Mouse (Mus musculus) MN1 (cell line): Measurements from ENCODE around the gene Glce.

Source experiments
- DNase-seq: peaks from one replicate; pipeline ENCODE4 v3.0.0-alpha.2; 2016; ENCODE audit warnings: low spot score

Gene Glce

GRCm38 (mm10) chr9:62122508-62123215, at the start of gene Glce:
Gene Glce, minus strand, starts transcription at chr9:62122655.
- peak; percentile 97 for DNase-seq

GRCm38 (mm10) chr9:62172239-62172638, 49.8 kb upstream of the Glce start:
- no peak for DNase-seq

- DNase-seq = no peak
Observed at GRCm38 (mm10) chr9:62170921-62171320, 48.5 kb upstream of the Glce start.

- DNase-seq = no peak
Observed at GRCm38 (mm10) chr9:62166621-62167020, 44.2 kb upstream of the Glce start.

GRCm38 (mm10) chr9:62166186-62166585, 43.7 kb upstream of the Glce start:
- no peak for DNase-seq

- DNase-seq = no peak
Observed at GRCm38 (mm10) chr9:62162889-62163291, 40.4 kb upstream of the Glce start.

- no peak for DNase-seq
Observed at GRCm38 (mm10) chr9:62160788-62161187, 38.3 kb upstream of the Glce start.

- no peak for DNase-seq
Observed at GRCm38 (mm10) chr9:62158746-62159145, 36.3 kb upstream of the Glce start.

GRCm38 (mm10) chr9:62155821-62156220, 33.4 kb upstream of the Glce start:
- no peak for DNase-seq

GRCm38 (mm10) chr9:62155400-62155799, 32.9 kb upstream of the Glce start:
- no peak for DNase-seq

GRCm38 (mm10) chr9:62154956-62155355, 32.5 kb upstream of the Glce start:
- no peak for DNase-seq

- no peak for DNase-seq
Observed at GRCm38 (mm10) chr9:62154551-62154950, 32.1 kb upstream of the Glce start.

- peak; percentile 70 for DNase-seq
Observed at GRCm38 (mm10) chr9:62153263-62153662, 30.8 kb upstream of the Glce start.

GRCm38 (mm10) chr9:62152506-62152905, 30.1 kb upstream of the Glce start:
- DNase-seq = no peak

- DNase-seq = no peak
Observed at GRCm38 (mm10) chr9:62145198-62145597, 22.7 kb upstream of the Glce start.

GRCm38 (mm10) chr9:62143428-62143827, 21.0 kb upstream of the Glce start:
- DNase-seq = peak; percentile 28

- no peak for DNase-seq
Observed at GRCm38 (mm10) chr9:62139027-62139426, 16.6 kb upstream of the Glce start.

- DNase-seq = peak; percentile 51
Observed at GRCm38 (mm10) chr9:62137259-62137658, 14.8 kb upstream of the Glce start.

GRCm38 (mm10) chr9:62132005-62132782, 9.7 kb upstream of the Glce start:
- no peak for DNase-seq

- DNase-seq = no peak
Observed at GRCm38 (mm10) chr9:62130746-62131145, 8.3 kb upstream of the Glce start.

GRCm38 (mm10) chr9:62128056-62128455, 5.6 kb upstream of the Glce start:
- no peak for DNase-seq

- no peak for DNase-seq
Observed at GRCm38 (mm10) chr9:62125986-62126575, 3.6 kb upstream of the Glce start.

- no peak for DNase-seq
Observed at GRCm38 (mm10) chr9:62124266-62124665, 1.8 kb upstream of the Glce start.
